Mouse (Mus musculus) midbrain, embryonic 15.5 days (tissue): ENCODE data around the gene Cga. TPM values are rescaled to one million over a fixed set of nuclear protein-coding genes. Genes with fewer than 3 reads are reported as not detected.

ENCODE experiments used
- ATAC-seq: fragments of 200-750 bp; cut with Nextera tagmentation; replicated peaks from 2 replicates; pipeline ENCODE4 v1.8.0; 2017; ENCODE audit warnings: moderate TSS enrichment
- H3K27ac ChIP-seq: fragments of 300-500 bp; sonication (generic); 2 replicates; pipeline ENCODE4 v1.5.1; 2015; ENCODE audit warnings: mild to moderate bottlenecking, inconsistent platforms
- H3K27me3 ChIP-seq: fragments of 300-500 bp; sonication (generic); replicated peaks from 2 replicates; pipeline ENCODE4 v1.6.1; 2015; ENCODE audit warnings: inconsistent platforms
- H3K36me3 ChIP-seq: fragments of 300-500 bp; sonication (generic); replicated peaks from 2 replicates; pipeline ENCODE4 v1.6.1; 2015; ENCODE audit warnings: inconsistent platforms
- H3K4me1 ChIP-seq: fragments of 300-500 bp; sonication (generic); 2 replicates; pipeline ENCODE4 v1.6.1; 2015; ENCODE audit warnings: inconsistent platforms
- H3K4me2 ChIP-seq: fragments of 300-500 bp; sonication (generic); 2 replicates; pipeline ENCODE4 v1.6.1; 2015; ENCODE audit warnings: inconsistent platforms, mild to moderate bottlenecking, moderate library complexity
- H3K4me3 ChIP-seq: fragments of 300-500 bp; sonication (generic); 2 replicates; pipeline ENCODE4 v1.5.1; 2015; ENCODE audit warnings: mild to moderate bottlenecking, inconsistent platforms
- H3K9ac ChIP-seq: fragments of 300-500 bp; sonication (generic); 2 replicates; pipeline ENCODE4 v1.6.1; 2015; ENCODE audit warnings: mild to moderate bottlenecking, inconsistent platforms
- H3K9me3 ChIP-seq: fragments of 300-500 bp; sonication (generic); 2 replicates; pipeline ENCODE4 v1.6.1; 2016; ENCODE audit warnings: inconsistent platforms
- WGBS: fragments of 180-500 bp; shearing (Covaris S2); methylation state at CpG from one replicate; pipeline ENCODE4 v1.1.7; 2015; ENCODE audit warnings: mixed read lengths; 5-methylcytosine and 5-hydroxymethylcytosine counted together
- polyA plus RNA-seq: library from polyadenylated mRNA; unstranded; fragments of >200 nt; fragmentation: Nextera tagmentation; extraction: Ambion mirVana; gene quantifications from 2 replicates; pipeline ENCODE4 v1.2.1, GENCODE M21; 2015

Gene Cga
- polyA plus RNA-seq, 1 experiment from 2014 or later, result not detected

DNA sequence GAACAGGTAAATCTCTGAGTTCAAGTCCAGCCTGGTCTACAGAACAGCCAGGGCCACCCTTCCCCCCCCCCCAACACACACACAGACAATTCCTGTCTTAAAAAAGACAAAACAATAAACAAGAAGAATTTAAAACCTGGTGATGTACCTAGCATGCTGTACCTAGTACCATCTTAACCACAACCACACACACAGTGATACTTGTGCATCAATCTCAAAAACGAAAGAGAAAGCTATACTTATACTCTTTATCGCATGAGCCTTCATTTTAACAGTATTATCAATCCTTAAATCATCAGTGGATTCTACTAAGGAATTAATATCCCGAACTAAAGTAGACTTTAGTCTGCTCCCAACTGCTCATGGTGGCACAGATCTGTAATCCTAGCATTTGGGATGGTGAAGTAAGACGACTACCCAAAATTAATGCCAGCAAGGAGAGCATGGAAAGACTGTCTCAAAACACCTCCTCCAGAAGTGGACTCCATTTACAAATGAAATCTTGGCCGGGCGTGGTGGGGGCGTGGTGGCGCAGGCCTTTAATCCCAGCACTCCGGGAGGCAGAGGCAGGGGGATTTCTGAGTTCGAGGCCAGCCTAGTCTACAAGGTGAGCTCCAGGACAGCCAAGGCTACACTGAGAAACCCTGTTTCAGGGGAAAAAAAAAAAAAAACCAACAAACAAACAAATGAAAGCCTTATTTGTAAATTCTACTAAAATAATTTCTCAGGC is 12.5 kb upstream of the Cga start:
- Histone ChIP-seq H3K27ac (no peak overlapping the region), H3K9ac (no peak overlapping the region), H3K4me2 (peak overlapping the region; percentile 57), H3K4me3 (peak overlapping the region; percentile 97), H3K4me1 (peaks cover 26% of the 10 kb centered on the region), H3K36me3 (no peaks in the 10 kb centered on the region), H3K9me3 (no peaks in the 10 kb centered on the region), H3K27me3 (no peaks in the 10 kb centered on the region)
- ATAC-seq, result no peak
- WGBS, result 89% methylated on average over 10 of the region's 10 CpGs

DNA sequence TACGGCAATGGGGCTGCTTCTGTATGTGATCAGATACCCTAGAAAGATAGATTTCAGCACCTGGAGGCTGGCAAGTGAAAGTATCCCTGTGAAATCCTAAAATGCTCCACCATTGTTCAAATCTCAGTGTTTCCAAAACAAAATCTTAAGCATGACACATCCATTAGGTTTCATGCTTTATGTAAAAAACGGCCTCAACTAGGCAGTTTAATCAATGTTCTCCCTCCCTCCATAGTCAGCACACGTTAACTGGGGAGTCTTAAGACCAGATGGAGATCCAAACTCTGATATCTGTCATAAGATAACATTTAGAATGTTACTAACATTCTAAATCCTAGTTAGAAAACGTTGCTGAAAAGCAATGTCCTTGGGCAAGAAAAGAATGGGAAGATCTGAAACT is 11.7 kb upstream of the Cga start:
- no peak for ATAC-seq
- WGBS, result 10% methylated on average over 4 of the region's 4 CpGs
- no peaks in the 10 kb centered on the region for H3K27me3 ChIP-seq
- H3K4me2 ChIP-seq, result peak overlapping the region; percentile 57
- peak overlapping the region; percentile 98 for H3K9ac ChIP-seq
- no peaks in the 10 kb centered on the region for H3K36me3 ChIP-seq
- peaks cover 26% of the 10 kb centered on the region for H3K4me1 ChIP-seq
- H3K4me3 ChIP-seq, result peak overlapping the region; percentile 97
- H3K9me3 ChIP-seq, result no peaks in the 10 kb centered on the region
- H3K27ac ChIP-seq, result peak overlapping the region; percentile 99

DNA sequence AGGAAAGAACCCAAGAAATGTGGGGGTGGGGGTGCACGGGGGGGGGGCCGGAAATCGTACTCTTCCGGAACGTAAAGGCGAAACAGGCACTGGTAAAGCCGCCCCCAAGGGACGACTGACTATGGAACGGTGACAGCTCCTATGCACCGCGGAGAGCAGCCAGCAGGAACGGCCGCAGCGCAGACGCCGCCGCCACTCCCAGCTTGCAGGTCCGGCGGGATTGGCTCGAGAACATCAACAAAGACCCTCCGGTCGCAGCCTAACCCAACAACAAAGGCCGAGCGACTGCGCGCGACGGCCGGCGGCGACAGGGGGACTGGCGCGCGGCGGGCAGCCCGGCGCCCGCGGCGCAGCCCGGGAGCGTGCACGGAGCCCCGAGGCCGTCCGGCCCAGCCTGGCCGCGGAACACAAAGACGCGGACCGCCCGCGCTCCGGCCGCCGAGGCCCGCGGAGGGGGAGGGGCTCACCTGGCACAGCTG is 11.2 kb upstream of the Cga start:
- Histone ChIP-seq H3K36me3 (no peaks in the 10 kb centered on the region), H3K4me2 (peak overlapping the region; percentile 57)
- under 1% methylated on average over 44 of the region's 58 CpGs for WGBS

DNA sequence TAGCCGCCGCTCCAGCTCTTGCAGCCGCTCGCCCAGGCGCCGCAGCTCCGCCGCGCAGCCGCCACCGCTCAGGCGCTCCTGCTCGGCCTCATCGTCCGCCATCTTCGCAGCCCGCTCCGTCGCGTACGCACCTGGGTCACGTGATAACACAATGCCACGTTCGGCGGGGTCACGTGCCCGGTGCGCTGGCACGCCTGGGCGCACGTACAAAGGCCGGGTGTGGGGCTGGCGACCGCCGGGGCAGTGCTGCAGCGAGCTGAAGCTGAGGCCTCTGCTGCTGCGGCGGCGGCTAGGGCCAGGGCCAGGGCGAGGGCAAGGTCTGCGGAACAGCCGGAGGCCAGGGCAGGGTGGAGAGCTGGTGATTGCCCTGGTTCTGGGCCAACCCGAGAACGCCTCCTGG is 10.8 kb upstream of the Cga start, which contains the start of gene Zfp292:
Gene Zfp292, minus strand, starts transcription at position 143 of the 400 bp plus-strand sequence.
- H3K9ac ChIP-seq, result peak within 1 kb of the TSS; percentile 98
- peaks cover 32% of the 10 kb centered on the region for H3K4me1 ChIP-seq
- H3K27ac ChIP-seq, result peak within 1 kb of the TSS; percentile 99
- peak within 1 kb of the TSS; percentile 57 for H3K4me2 ChIP-seq
- H3K36me3 ChIP-seq, result no peaks in the 10 kb centered on the region
- H3K9me3 ChIP-seq, result no peaks in the 10 kb centered on the region
- WGBS, result under 1% methylated on average over 31 of the region's 44 CpGs
- peak; percentile 95 for ATAC-seq
- H3K27me3 ChIP-seq, result no peaks in the 10 kb centered on the region
- H3K4me3 ChIP-seq, result peak within 1 kb of the TSS; percentile 97

More for the DNA sequence above, 11.2 kb upstream of the Cga start:
- peak overlapping the region; percentile 99 for H3K27ac ChIP-seq
- H3K4me3 ChIP-seq, result peak overlapping the region; percentile 97
- peaks cover 27% of the 10 kb centered on the region for H3K4me1 ChIP-seq
- ATAC-seq, result peak; percentile 76
- no peaks in the 10 kb centered on the region for H3K27me3 ChIP-seq
- peak overlapping the region; percentile 98 for H3K9ac ChIP-seq
- H3K9me3 ChIP-seq, result no peaks in the 10 kb centered on the region

DNA sequence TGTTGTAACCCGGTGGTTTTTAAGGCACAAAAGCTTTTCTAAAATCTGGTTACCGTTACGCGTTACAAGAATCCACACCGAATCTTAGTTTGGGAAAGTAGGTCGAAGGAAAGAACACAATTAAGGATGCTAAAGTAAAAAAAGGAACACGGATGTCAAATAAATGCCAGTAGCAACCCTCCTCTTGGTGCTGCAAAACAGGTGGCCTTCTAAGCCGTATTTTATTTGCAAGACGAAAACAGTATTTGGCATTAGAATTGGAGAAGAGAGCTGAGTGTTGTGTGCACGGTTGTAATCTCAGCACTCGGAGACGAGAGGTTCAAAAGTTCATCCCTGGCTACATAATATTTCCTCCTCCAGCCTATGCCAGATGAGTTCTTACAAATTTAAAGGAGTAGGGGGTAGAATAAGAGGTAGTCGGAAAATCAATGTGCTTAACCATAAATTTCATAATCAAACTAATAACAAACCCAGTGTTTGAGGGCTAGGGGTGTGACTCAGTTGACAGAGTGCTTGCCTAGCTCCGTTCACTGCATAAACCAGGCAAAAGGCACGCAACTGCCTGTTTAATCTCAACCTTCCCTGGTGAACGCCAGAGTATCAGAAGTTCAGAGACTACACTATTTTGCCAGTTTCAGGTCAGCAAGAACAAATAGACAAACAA is 10.1 kb upstream of the Cga start:
- H3K9me3 ChIP-seq, result no peaks in the 10 kb centered on the region
- peak overlapping the region; percentile 98 for H3K9ac ChIP-seq
- no peak for ATAC-seq
- H3K4me3 ChIP-seq, result peak overlapping the region; percentile 97
- 42% methylated on average over 16 of the region's 16 CpGs for whole genome bisulfite sequencing
- H3K27me3 ChIP-seq, result 0 out of 2 replicates have a peak, but pooled peaks cover under 1% of the 10 kb centered on the region
- peak overlapping the region; percentile 57 for H3K4me2 ChIP-seq
- H3K4me1 ChIP-seq, result peaks cover 34% of the 10 kb centered on the region
- H3K27ac ChIP-seq, result peak overlapping the region; percentile 99
- no peaks in the 10 kb centered on the region for H3K36me3 ChIP-seq

DNA sequence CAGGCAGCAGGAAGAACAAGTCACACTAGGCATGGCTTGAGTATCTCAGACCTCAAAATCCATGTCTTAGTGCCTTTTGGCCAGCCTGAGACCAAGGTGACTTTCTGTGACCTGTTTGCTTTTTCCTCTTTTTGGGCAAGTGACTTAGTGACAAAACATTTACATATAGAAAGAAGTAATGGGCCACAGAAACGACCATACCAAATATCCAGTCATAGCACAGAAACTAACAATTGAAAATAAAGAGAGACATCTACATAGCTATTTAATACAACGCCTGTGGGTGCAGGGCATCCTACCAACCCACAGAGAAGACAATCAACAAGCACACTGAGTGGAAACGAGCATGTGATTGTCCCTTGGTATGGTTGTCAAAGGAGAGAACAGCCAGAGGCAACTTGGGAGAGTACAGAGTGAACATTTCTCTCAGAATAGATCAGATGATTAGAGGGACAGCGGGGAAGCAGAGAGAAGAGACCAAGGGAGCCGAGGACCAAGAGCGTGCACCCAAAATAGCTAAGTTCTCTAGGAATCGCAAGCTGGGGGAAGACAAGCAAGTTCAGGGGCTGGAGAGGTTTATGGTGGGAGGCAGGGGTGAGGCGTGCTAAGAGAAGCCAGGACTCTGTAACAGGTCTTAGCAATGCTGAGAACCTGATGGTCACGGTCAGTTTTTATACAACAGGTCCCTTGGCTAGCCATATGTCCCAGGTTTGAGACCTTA is 7.8 kb upstream of the Cga start:
- WGBS, result 61% methylated on average over 9 of the region's 9 CpGs
- Histone ChIP-seq H3K4me3 (peak overlapping the region; percentile 72), H3K27me3 (peaks cover 13% of the 10 kb centered on the region), H3K4me1 (peaks cover 26% of the 10 kb centered on the region), H3K27ac (peak overlapping the region; percentile 96; the same call in 1 of the 2 replicates), H3K9ac (no peak overlapping the region), H3K4me2 (peak overlapping the region; percentile 86), H3K36me3 (no peaks in the 10 kb centered on the region), H3K9me3 (no peaks in the 10 kb centered on the region)
- no peak for ATAC-seq

DNA sequence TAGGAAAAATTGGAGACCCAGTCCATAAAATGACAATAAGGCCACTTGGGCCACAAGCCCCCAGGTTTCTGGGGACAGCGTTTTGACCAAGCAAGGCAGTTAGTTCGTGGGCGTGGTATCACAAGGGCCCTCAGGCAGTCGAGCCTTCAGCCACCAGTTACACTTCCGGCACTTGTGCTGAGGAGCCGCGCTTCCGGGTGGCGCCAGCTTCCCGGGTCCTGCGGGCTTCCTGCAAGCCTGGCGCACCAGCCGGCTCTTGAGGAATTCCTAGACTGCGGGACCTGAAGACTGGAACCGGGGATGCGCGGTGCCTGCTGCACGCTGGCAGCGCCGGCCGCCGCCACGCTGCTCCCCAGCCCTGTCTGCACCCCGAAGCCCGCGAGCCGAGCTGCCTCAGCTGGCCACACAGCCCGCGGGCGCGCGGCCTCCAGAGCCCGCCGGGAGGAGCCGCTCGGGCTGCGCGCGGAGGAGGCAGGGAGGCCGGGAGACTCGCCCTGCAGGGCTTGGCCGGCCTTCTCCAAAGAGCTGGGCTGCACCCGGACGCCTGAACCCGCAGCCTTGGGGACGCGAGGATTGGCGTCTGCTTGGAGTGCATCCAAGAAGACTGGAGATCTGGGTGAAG is 7.0 kb upstream of the Cga start:
- ATAC-seq, result peak; percentile 66
- Histone ChIP-seq H3K9me3 (no peaks in the 10 kb centered on the region), H3K36me3 (no peaks in the 10 kb centered on the region), H3K27me3 (peaks cover 13% of the 10 kb centered on the region), H3K27ac (peak overlapping the region; percentile 96), H3K4me3 (peak overlapping the region; percentile 72), H3K9ac (peak overlapping the region; percentile 80), H3K4me2 (peak overlapping the region; percentile 86), H3K4me1 (peaks cover 18% of the 10 kb centered on the region)
- under 1% methylated on average over 48 of the region's 48 CpGs for WGBS

DNA sequence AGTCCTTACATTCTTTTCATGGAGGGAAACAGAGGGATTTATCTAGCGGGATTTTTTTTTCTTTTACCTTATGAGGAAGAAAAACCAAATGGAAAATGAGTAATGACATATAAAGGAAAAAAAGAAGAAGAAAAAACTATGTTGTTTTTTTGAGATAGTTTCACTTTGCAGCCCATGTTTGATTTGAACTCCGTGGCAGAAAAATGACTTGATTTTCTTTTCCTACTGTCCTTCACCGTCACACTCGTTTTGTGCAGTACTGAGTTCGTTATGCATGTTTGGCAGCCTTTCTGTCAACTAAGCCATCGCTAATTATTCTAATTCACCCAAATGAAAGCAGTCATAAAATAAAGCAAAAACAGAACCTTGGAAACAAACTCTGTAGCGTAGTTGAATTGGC is 6.3 kb upstream of the Cga start:
- 10% methylated on average over 7 of the region's 7 CpGs for WGBS
- ATAC-seq, result no peak
- peaks cover 13% of the 10 kb centered on the region for H3K27me3 ChIP-seq

DNA sequence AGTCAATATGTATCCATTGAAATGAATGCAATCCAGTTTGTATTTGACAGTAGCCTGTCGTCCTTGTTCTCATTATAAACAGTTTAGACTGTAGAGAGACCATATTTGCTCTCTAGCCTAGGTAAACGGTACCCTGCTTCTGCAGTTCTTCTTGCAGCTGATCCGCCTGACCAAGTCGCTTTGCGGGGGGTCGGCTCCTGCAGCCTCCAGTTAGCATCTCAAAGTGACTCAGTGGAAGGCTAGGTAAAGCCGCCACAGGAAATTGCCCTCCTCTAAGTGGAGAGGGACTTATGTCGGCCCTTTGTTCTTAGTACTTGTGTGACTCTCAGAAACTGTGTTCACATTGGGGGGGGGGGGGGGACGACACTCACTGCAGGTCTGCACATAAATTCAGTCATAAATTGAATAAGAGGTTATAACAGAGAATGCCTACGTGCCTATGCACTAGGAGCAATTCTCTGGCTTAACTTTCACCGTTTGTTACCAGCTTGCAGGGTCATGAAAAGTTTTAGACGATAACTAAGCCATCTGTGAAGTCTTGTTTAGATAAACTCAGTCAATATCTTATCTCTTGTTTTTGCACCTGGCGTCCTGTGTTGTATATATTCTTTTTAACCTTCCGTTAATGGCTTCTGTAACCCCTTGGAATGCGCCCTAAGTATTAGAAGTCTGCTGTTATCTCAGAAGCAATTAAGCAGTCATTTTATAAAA is 4.3 kb upstream of the Cga start:
- peaks cover 13% of the 10 kb centered on the region for H3K27me3 ChIP-seq
- H3K9me3 ChIP-seq, result no peaks in the 10 kb centered on the region
- no peak overlapping the region for H3K27ac ChIP-seq
- peaks cover 11% of the 10 kb centered on the region for H3K4me1 ChIP-seq
- H3K36me3 ChIP-seq, result no peaks in the 10 kb centered on the region
- ATAC-seq, result no peak
- H3K4me2 ChIP-seq, result no peak overlapping the region
- H3K9ac ChIP-seq, result no peak overlapping the region
- WGBS, result 10% methylated on average over 15 of the region's 15 CpGs
- no peak overlapping the region for H3K4me3 ChIP-seq

More for the DNA sequence above, 6.3 kb upstream of the Cga start:
- H3K36me3 ChIP-seq, result no peaks in the 10 kb centered on the region
- H3K9ac ChIP-seq, result peak overlapping the region; percentile 80; the same call in 1 of the 2 replicates
- H3K4me3 ChIP-seq, result peak overlapping the region; percentile 72
- H3K9me3 ChIP-seq, result no peaks in the 10 kb centered on the region
- peak overlapping the region; percentile 86 for H3K4me2 ChIP-seq
- H3K27ac ChIP-seq, result peak overlapping the region; percentile 96
- H3K4me1 ChIP-seq, result peaks cover 17% of the 10 kb centered on the region

DNA sequence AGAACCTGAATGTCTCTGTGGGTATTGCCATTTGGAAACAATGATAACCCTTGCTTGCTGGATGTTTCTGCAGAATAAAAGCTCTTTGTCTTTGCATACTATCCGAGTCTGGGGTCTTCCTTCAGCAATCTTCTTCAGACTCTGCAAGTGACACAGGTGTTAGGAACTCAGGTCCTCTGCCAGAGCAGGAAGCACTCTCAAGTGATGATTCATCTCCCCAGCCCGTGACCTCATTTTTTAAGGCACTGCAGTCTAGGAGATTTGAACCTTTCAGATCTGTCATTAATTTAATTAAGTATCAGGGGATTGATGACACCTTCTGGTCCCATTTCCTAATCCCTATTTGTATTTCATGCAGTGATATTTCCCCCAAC is 3.8 kb upstream of the Cga start:
- WGBS, result 28% methylated on average over 2 of the region's 2 CpGs
- H3K36me3 ChIP-seq, result no peaks in the 10 kb centered on the region

DNA sequence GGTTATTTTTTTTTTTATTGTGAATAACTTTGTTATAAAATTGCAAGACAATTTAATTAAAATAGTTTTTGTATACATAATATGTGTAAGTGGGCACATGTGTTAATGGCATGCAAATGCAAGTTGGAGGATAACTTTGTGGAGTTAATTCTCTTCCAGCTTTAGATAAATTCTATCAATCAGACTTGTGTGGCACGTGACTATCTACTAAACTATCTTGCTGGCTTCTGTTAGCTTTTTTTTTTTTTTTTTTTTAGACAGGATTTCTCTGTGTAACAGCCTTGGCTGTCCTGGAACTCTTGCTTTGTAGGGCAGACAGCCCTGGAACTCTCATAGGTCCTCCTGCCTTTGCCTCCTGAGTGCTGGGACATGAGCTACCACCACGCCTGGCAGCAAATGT is 4.9 kb downstream of the Cga start:
- Histone ChIP-seq H3K9me3 (no peaks in the 10 kb centered on the region), H3K27me3 (no peaks in the 10 kb centered on the region), H3K4me2 (no peak overlapping the region), H3K27ac (no peak overlapping the region), H3K36me3 (no peaks in the 10 kb centered on the region), H3K9ac (no peak overlapping the region), H3K4me1 (no peaks in the 10 kb centered on the region), H3K4me3 (no peak overlapping the region)
- no peak for ATAC-seq
- 57% methylated on average over 2 of the region's 2 CpGs for WGBS

More for the DNA sequence above, 3.8 kb upstream of the Cga start:
- H3K9ac ChIP-seq, result no peak overlapping the region
- H3K27ac ChIP-seq, result no peak overlapping the region
- peaks cover 11% of the 10 kb centered on the region for H3K4me1 ChIP-seq
- no peak for ATAC-seq
- H3K9me3 ChIP-seq, result no peaks in the 10 kb centered on the region
- peaks cover 13% of the 10 kb centered on the region for H3K27me3 ChIP-seq
- no peak overlapping the region for H3K4me2 ChIP-seq
- no peak overlapping the region for H3K4me3 ChIP-seq
